Mouse (Mus musculus) activated CD4-positive, CD25-positive, alpha-beta regulatory T cell, adult 4 months (primary cell): Measurements from ENCODE around the gene Luzp1. TPM values are rescaled to one million over a fixed set of nuclear protein-coding genes. Genes with fewer than 3 reads are reported as not detected.
A peak's percentile ranks its signal among the peaks of the same experiment; 100 is the strongest.

Experiments
- ATAC-seq: one replicate; pipeline ENCODE4 v1.8.0; 2017
- polyA plus RNA-seq, 2 experiments: library from polyadenylated mRNA; unstranded; fragments of 100-300 nt; shearing (Covaris generic); gene quantifications; one replicate each; pipeline ENCODE4 v1.2.1; 2017

Gene Luzp1
- polyA plus RNA-seq, 2 experiments from 2014 or later, result 4.7 to 7.4 TPM

DNA sequence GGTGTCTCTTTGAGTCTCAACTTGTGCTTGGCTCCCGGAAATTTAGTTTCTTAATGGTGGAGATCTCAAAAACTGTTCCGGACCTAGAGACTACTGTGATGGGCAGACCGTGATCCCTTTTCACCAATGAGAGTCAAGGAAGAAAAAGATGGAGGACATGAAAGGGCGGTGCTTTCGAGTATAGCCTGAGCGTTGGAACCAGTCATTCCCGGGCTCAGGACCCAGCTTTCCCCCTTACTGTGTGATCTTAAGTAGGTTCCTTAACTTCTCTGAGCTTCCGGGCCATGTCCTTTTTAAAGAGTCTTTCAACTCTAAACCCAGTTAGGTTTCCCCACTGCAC, 6.8 kb upstream of the Luzp1 start:
- ATAC-seq, result peak; percentile 80

DNA sequence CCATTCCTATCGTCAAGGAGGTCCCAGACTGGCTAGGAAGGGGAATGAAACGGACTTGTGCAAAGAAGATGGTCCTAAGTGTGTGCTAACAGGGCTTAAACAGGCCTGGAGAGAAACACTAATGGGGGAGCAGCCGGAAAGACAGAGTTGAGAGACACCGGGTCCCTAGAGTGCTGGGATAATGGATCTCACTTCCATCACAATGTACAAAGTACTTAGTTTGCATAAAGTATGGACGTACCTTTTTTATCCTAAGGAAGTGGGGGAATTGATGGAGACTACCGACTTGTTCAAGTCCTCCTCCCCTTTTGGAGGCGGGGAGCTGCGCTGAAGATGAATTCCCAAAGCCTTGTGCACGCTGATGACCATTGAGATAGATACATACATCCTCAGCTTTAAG, 6.1 kb upstream of the Luzp1 start:
- no peak for ATAC-seq

DNA sequence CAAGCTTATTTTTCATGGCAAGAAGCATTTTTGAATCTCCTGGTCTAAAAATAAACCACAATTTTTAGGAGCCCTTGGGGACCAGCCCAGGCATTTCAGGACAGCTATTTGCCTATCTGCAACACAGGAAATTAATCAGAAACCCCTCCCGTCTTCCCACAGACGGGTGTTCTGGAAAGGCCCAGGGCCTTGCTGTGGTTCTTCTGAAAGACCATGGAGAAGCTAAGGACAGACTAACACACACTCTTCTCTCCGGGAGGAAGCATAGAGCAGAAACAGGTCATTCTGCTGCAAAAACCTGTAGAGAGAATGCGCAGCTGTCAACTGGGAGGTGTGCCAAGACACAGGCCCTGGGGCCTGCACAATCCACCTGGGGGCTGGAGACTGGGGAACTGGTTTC, 3.3 kb upstream of the Luzp1 start:
- no peak for ATAC-seq

DNA sequence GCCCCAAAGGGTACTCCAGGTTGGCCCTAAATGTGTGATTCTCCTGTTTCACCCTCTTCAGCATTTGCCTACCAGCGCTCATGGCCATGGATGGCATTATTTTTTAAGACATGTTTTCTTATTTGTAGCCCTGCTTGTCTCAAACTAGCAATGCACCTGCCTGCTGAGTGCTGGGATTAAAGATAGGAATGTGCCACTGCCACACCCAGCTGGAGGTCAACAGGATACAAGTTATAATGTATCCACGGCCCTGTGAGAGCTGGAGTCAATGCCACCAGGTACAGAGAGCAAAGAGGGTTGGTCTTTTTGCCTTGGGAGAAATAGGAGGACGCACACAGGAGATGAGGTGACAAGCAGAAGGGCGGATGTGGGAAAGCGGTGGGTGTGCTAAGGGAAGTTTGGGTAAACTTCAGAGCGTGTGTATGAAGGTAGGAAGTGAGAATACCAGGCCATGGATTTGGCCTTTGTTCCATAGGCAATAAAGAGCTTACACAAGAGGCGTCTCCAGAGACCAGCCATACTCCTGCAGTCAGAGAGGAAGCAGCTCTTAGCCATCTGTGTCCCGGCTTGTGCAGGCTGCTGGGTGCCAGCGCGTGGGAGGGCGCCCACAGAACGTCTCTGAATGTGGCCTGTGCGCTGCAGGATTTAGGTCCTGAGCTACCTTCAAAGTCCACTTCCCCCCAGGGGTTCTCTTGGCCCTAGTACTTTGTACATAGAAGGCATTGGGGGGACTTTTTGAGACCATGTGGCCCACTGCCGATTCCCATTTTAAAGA, 821 bp upstream of the Luzp1 start:
- ATAC-seq, result no peak

DNA sequence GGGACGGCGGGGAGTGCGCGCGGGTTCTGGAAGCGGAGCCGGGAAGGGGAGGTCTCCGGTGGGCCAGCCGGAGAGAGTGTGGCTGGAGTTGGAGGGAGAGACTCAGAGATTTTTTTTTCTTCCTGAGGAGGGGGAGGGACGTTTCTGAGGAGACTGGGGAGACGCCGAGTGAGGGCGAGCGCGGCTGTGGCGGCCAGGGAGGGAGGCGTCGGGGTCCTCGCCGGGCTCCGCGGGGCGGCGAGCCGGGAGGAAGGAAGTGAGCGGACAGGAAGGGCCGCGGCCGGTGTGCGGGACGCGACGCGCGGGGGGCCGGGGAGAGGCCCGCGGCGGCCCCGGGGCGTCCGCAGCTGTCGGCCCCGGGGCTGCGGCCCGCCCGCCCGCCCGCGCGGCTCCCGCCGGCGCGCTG, 383 bp downstream of the Luzp1 start:
- ATAC-seq, result peak; percentile 22

DNA sequence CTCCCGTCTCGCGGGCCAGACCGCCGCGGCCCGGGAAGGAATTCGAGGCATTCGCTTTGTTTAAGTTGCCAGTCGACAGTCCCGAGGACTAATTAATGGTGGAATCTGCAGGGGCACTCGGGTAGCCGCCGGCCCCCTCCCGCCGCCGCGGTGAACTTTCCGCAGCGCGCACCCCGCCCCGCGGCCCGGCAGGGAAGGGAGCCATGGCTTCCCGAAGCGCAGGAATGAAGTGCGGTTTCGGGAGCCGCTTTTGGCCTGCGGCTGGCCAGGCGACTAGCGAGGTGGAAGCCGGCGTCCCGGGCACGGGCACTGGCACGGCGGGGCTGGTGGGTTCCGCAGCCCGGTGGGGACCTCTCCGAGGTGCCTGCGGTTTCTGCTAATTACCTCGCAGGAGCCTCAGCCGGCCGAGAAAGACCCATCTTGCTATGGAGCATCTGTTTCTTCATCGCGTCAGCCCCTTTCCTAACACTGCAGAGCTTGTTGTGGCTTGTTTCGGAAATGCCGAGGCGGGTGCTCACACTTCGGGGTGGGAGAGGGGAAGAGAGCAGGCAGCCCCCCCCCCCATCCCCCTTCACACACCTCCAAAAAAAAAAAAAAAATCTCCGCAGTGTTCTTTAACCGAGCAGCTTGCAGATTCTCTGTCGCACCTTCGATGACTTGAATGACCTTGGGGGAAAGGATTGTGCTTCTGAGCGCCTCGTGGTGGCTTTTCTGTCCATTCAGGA, 948 bp downstream of the Luzp1 start:
- no peak for ATAC-seq

DNA sequence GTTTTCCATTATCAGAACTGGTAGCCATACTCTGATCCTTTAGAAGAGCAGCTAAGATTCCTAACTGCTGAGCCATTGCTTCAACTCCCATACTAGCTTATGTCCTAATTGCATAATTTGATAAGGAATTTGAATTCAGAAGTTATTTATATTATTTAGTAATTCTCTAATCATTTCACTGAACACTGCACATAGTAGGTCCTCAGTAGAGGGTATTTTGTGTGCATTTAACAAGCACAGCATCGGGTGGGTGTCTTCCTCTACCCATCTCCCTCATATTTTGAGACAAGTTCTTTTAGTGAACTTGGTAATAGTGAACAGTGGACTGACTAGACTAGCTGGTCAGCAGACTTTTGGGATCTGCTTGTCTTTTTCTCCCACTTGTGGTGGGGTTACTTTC, 7.1 kb downstream of the Luzp1 start:
- no peak for ATAC-seq

DNA sequence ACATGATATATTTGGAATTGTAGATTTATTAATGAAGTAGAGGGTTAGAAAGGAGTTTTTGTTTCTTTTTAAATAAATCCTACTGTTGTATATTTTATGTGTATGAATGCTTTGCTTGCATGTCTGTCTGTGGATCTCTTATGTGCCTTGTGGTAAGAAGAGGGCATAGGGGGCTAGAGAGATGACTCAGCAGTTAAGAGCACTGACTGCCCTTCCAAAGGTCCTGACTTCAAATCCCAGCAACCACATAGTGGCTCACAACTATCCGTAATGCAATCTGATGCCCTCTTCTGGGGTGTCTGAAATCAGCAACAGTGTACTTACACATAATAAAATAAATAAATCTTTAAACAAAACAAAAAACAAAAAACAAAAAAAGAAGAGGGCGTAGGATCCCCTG, 17.0 kb downstream of the Luzp1 start:
- ATAC-seq, result no peak

DNA sequence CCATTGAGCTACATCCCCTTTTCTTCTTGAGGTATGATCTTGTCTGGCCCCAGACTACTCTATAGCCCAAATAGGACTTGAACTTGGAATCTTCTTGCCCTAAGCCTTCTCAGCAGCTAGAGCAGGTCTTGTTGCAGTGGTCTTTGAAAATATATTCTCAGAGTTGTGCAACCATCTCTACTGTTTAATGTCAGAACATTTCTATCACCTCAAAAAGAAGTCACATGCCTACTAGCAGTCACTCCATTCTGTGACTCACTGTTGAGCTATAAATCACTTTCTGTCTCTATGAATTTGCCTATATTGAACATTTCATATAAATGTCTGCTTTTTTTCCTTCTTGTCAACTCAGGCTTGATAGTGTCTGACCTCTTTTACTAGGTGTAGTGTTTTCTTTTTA, 26.4 kb downstream of the Luzp1 start:
- ATAC-seq, result no peak

DNA sequence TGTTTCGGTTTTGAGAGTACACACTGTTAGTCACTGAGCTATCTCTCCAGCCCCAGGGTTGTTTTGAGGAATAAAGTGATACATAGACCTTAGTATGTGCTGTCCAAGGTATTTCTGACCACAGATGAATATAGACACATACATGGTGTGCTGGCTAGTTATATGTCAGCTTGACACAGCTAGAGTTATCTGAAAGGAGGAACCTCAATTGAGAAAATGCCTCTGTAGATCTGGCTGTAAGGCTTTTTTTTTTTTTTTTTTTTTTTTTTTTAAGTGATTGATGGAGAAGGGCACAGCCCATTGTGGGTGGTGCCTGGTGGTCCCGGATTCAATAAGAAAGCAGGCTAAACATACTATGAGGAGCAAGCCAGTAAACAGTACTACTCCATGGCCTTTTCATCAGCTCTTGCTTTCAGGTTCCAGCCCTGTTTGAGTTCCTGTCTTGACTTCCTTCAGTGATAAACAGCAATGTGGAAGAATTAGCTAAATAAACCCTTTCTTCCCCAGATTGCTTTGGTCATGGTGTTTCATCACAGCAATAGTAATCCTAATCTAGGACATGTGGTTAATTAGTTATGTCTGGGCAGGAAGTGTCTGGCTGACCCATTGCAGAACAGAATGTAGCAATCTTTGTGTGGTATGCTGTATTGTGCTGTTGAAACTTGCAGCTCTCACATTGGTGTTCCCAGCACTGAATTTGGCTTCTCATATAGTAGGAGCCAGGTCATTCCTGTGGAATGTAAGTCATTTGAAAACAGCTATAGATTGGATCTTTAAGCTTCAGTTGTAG, 36.1 kb downstream of the Luzp1 start:
- no peak for ATAC-seq

DNA sequence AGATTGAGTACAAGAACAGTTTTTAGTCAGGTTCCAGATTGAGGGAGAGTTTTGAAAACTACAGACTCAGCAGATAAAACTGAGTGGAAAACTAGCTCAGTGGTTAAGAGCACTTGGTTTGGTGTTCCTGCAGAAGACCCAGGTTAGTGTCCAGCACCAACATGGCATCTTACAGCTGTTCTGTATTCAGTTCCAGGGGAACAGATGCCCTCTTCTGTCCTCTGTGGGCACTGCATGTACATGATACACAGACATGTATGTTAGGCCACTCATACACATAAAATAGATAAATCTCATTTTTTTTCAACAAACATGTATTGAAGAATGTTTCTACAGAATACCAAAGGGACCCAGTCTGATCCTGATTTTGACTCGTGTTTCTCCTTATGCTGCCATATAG, 40.3 kb downstream of the Luzp1 start:
- ATAC-seq, result no peak

DNA sequence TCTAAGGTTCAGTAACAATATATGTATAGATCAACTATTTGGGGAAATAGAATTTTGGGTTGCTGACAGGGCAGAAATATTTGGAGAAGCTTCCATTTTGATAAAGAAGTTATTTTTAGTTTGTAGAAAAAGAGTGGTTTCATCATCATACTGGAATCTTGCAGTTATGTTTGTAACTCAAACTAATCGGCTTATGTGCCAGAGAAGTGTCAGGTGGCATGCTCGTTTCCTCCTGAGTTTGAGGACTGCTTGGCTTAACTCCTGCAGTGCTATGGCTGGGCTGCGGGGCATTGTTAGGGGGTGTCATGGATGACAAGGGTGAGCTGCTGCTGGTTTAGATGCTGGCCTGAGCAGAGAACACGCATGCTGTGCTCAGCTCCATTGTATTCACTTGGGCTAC, 42.1 kb downstream of the Luzp1 start:
- no peak for ATAC-seq

DNA sequence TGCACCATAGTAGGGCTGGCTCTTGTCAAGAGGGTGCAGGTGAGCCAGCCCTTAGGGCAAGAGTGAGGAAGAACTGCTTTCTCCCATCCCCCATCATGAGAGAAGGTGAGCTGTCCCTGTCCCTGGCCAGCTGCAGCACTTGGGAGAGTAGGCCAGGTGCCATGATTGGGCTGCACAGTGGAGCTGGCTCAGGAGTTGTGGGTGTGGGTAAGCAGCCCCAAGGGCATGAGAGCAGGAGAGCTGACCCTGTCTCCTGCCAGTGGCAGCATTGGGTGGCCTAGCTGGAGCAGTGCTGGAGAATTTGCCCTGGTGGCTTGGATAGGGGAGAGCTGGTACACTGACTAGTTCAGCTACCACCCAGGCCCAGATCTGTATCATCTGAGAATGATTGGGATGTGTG, 43.3 kb downstream of the Luzp1 start:
- ATAC-seq, result no peak

DNA sequence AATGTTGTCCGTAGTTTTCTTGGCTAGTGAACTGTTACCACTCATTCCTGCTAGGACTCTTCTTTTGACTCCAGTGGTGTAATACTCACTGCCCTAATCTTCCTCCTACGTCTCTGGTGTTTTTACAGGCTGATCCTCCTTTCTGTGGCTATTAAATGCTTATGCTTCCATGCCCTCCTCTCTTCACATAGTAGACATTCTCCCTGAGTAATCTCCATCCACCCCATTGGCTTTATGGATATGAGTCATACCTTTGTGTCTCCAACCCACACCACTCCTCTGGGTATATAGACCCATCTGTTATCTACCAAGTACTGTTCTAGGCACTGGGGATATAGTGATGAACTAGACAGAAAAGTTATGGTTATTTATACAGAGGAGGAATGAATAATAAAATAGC, 48.6 kb downstream of the Luzp1 start:
- ATAC-seq, result no peak

DNA sequence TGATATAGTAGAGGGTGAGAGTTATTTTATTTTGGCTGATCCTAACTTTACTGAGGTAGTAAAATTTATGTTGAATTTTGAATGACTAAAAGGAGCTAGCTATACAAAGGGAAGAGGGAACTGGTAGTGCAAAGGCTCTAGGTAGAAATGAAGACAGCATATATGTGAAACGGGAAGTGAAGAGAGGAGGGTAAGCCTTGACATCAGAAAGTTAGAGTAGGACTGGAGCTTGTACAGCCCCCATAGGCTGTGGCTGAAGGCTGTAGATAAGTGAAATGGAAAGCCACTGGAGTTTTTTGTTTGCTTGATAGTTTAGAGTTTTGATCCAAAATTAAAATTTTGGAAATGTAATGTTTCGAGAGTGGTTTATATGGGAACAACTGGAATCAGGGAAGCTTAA, 49.0 kb downstream of the Luzp1 start:
- ATAC-seq, result no peak

DNA sequence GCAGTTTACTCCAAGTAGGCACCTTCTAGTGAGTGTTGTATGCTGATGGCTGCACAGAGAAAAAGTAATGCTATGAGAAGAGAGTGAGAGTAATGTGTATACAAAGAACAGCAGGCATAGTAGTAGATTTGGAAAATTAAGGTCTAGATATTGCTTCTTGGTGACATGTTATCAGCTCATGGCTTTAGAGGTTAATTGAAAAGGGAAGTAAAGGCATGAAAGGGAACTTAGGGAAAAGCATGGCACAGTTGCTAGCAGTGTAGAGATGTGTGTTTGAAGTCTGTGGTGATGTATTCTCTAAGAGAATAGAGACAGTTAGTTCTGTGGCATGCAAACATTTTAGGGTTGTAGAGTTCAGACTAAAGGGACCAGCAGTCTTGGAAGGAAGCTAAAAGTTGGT, 50.3 kb downstream of the Luzp1 start:
- no peak for ATAC-seq

DNA sequence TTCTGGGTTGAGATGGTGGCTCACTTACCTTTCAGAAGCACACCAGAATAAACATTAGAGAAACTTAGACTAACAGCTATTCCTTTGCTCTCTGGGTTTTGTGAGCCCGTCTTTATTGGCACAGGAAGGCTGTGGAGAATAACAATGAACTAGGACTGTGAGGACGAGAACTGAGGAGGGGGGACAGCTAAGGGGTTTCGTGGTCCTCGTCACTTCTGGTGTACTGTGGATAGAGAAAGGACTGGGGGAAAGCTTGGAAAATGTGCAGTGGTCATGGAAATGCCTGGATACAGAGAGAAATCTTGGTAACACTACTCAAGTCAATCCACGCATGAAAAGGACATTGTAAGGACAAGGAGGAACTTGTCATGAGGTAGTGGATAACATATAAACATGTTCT, 52.3 kb downstream of the Luzp1 start:
- ATAC-seq, result no peak

DNA sequence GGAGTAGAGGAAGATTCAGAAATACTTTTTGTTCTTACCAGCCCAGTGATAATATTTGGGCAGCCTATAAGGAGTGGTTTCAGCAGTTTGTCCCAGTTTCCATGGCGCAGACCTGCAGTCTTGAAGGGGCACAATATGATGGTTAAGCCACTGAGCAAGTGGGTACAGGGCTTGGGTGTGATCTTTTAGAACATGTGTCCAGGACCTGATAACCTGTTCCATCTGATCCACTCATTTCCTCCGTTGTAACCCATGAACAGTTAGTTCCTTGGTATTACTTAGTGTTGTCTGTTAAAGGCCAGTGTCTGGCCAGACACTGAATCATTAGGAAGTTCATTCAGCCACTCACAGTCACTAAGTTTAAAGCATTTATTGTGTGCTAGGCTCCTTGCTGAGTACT, 54.7 kb downstream of the Luzp1 start:
- no peak for ATAC-seq

DNA sequence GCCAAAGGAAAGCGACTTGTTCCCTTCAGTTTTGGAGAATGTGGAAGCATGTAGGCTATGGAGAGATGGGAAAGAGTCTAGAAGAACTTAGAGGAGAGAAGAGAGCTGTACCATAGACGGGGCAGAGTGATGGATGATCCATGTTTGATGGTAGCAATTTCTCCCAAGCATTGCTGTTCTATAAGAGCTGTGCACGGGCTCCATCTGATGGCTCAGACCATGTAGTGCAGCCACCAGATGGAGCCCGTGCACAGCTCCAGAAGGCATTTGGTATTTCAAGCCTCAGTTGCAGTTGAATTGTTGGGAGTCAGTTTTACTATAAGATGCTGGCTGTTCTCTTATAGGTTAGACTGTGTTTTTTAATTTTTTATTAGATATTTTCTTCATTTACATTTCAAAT, 56.9 kb downstream of the Luzp1 start:
- ATAC-seq, result no peak

DNA sequence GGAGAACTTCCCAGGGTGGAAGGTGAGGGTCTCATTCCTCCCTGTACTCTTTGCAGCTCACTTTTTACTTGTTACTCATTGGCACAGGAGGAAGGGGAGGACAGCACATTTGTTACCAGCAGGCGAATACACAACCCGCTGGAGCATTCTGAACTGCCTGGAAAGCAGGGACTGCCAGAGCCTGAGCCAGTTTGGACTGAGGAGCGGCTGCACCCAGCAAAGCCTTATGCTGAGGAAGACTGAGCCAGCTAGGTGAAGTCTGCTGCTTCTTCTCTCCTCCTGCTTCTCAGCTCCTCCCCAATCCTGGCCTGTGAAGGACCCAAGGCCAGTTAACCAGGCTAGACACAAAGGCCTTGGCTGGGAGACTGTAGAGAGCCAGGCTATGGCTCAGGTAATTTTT, 75.6 kb downstream of the Luzp1 start:
- no peak for ATAC-seq

DNA sequence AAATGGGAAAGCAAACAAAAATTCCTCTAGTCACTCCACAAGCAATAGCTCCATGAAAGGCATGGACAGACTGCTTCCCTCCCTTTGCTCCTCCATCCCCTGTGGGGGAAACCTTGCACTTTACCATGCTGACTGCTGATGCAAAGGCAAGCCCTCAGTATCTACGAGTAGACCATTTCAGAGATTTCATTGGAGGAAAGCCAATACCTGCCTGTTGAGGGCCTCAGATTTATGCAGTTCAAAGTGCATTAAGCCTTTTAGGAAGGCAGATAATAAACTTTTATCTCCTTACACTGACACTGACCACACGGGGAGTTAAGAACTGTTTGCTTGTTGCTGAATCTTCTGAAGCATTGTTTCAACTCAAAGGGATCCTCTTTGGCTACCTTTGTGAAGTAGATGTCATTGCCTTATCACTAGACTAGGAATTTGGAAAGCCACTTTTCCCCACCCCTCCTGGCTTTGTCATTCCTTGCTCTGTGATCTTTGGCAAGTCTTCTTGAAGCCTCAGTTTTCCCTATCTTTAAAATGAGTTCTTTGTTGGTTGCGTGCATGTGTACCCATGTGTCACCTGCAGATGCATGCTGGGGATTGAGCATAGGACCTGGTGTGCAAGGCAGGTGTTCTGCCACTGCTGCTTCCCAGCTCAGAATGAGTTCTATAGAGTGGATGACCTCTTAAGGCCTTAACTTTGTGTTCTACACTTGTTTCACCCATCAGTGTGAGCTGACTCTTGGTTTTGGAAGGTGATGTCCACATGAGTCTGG, 76.9 kb downstream of the Luzp1 start:
- no peak for ATAC-seq

DNA sequence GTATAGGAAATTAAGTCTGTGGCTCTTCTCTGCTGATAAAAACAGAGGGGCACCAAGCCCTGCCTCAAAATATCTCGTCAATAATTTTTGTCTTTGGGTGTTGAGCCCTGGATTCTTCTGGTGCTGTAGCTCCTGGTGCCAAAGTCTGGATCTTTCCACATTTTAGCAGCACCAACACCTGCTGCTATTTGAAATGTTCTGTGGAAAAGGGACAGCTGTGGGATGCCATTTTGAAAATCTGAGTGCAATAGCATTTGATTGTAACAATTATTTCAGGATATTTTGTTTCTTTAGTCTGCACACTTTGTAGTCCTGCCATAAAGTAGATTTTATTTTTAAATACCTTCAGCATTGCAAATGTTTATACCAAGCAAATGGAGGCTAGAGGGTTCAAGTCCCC, 78.2 kb downstream of the Luzp1 start:
- ATAC-seq, result no peak

DNA sequence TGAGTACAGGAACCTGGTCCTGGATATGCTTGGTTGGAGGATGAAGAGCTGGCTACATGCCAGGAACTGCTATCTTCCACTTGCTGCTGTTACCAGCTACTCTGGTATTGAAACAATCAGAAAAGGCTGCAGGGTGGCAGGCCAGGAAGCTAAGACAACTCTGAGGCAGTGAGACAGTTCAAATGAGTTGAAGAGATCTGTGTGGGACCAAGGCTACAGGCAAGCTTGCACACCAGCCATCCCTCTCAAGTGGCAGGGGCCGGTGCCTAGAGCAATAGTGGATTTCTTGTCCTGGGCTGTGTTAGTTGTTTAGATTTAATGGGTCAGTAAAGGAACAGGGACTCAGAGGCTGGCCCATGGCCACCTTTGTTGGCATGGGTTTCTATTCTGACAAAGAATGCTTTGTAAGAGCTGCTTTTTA, 78.8 kb downstream of the Luzp1 start:
- no peak for ATAC-seq
